Mouse (Mus musculus) lung, embryonic 14.5 days (tissue): Measurements from ENCODE around the gene Ydjc. TPM values are rescaled to one million over a fixed set of nuclear protein-coding genes. Genes with fewer than 3 reads are reported as not detected.

Experiments used
- ATAC-seq: fragments of 200-750 bp; cut with Nextera tagmentation; 2 replicates; pipeline ENCODE4 v1.8.0; 2017; ENCODE audit warnings: mild to moderate bottlenecking, moderate TSS enrichment, moderate library complexity; ENCODE audit not compliant: insufficient read depth
- DNase-seq: peaks from one replicate; pipeline ENCODE4 v3.0.0-alpha.2; 2015
- H3K27ac ChIP-seq: fragments of 300-500 bp; sonication (generic); 2 replicates; pipeline ENCODE4 v1.5.1; 2014; ENCODE audit warnings: low read depth, mild to moderate bottlenecking, moderate library complexity
- H3K27me3 ChIP-seq: fragments of 300-500 bp; sonication (generic); 2 replicates; pipeline ENCODE4 v1.6.1; 2014; ENCODE audit warnings: low read length, control low read depth; ENCODE audit not compliant: insufficient read depth
- H3K36me3 ChIP-seq: fragments of 300-500 bp; sonication (generic); 2 replicates; pipeline ENCODE4 v1.6.1; 2014; ENCODE audit warnings: control low read depth; ENCODE audit not compliant: insufficient read depth
- H3K4me1 ChIP-seq: fragments of 300-500 bp; sonication (generic); 2 replicates; pipeline ENCODE4 v1.6.1; 2014; ENCODE audit warnings: antibody characterized with exemption, control low read depth; ENCODE audit not compliant: insufficient read depth
- H3K4me2 ChIP-seq: fragments of 300-500 bp; sonication (generic); 2 replicates; pipeline ENCODE4 v1.6.1; 2014; ENCODE audit warnings: mild to moderate bottlenecking
- H3K4me3 ChIP-seq: fragments of 300-500 bp; sonication (generic); 2 replicates; pipeline ENCODE4 v1.5.1; 2014; ENCODE audit warnings: low read depth, low read length
- H3K9ac ChIP-seq: fragments of 300-500 bp; sonication (generic); 2 replicates; pipeline ENCODE4 v1.6.1; 2014
- H3K9me3 ChIP-seq: fragments of 300-500 bp; sonication (generic); 2 replicates; pipeline ENCODE4 v1.6.1; 2016; ENCODE audit warnings: low read depth, low read length, control low read depth
- CTCF ChIP-seq: IDR thresholded peaks from 2 replicates; pipeline ENCODE4 v1.5.1; 2016; ENCODE audit warnings: antibody characterized with exemption, low read depth
- WGBS: fragments of 180-500 bp; shearing (Covaris S2); extraction: QIAGEN DNeasy Blood & Tissue Kit; methylation state at CpG from one replicate; pipeline ENCODE4 v1.1.7; 2014; 5-methylcytosine and 5-hydroxymethylcytosine counted together
- polyA plus RNA-seq: library from polyadenylated mRNA; unstranded; fragments of >200 nt; fragmentation: Nextera tagmentation; extraction: Ambion mirVana; gene quantifications from 2 replicates; pipeline ENCODE4 v1.2.1, GENCODE M21; 2014

Gene Ydjc
- polyA plus RNA-seq, 1 experiment from 2014 or later = 10.1 TPM

- no peak overlapping the region for H3K4me3 ChIP-seq
- no peak for DNase-seq
- H3K4me1 ChIP-seq = no peaks in the 10 kb centered on the region
- WGBS = 75% methylated on average over 3 of the region's 3 CpGs
- H3K27ac ChIP-seq = no peak overlapping the region
- no peaks in the 10 kb centered on the region for H3K9me3 ChIP-seq
- peaks cover 21% of the 10 kb centered on the region for H3K36me3 ChIP-seq
- no peak overlapping the region for H3K4me2 ChIP-seq
- no peak for ATAC-seq
- TF ChIP-seq CTCF = no peak
- no peaks in the 10 kb centered on the region for H3K27me3 ChIP-seq
- H3K9ac ChIP-seq = no peak overlapping the region
Observed at GRCm38 (mm10) chr16:17183003-17183402, 38.6 kb downstream of the Ydjc start.

GRCm38 (mm10) chr16:17185475-17185874, 41.1 kb downstream of the Ydjc start:
- H3K9me3 ChIP-seq = no peaks in the 10 kb centered on the region
- no peaks in the 10 kb centered on the region for H3K27me3 ChIP-seq
- no peak for DNase-seq
- H3K4me3 ChIP-seq = no peak overlapping the region
- no peak for ATAC-seq
- peaks cover 14% of the 10 kb centered on the region; the same call in 1 of the 2 replicates for H3K36me3 ChIP-seq
- no peak for TF ChIP-seq CTCF
- H3K4me1 ChIP-seq = no peaks in the 10 kb centered on the region
- H3K9ac ChIP-seq = no peak overlapping the region
- H3K4me2 ChIP-seq = no peak overlapping the region
- no peak overlapping the region for H3K27ac ChIP-seq

GRCm38 (mm10) chr16:17193823-17194222, 49.4 kb downstream of the Ydjc start:
- Histone ChIP-seq H3K4me3 (no peak overlapping the region), H3K4me2 (no peak overlapping the region), H3K4me1 (no peaks in the 10 kb centered on the region), H3K27me3 (no peaks in the 10 kb centered on the region), H3K9me3 (no peaks in the 10 kb centered on the region), H3K36me3 (peaks cover 19% of the 10 kb centered on the region), H3K9ac (no peak overlapping the region), H3K27ac (no peak overlapping the region)
- ATAC-seq (no peak), DNase-seq (no peak)
- TF ChIP-seq CTCF = no peak
- 96% methylated on average over 4 of the region's 4 CpGs for WGBS

GRCm38 (mm10) chr16:17200121-17200952, 55.9 kb downstream of the Ydjc start:
- WGBS = 3% methylated on average over 24 of the region's 24 CpGs
- H3K27ac ChIP-seq = peak overlapping the region; percentile 88
- no peak for ATAC-seq

GRCm38 (mm10) chr16:17200953-17201707, 56.7 kb downstream of the Ydjc start:
- H3K27ac ChIP-seq = peak overlapping the region; percentile 88
- peaks cover 4% of the 10 kb centered on the region; the same call in 1 of the 2 replicates for H3K4me1 ChIP-seq
- peaks cover 9% of the 10 kb centered on the region; the same call in 1 of the 2 replicates for H3K36me3 ChIP-seq
- H3K4me3 ChIP-seq = peak overlapping the region; percentile 100
- under 1% methylated on average over 72 of the region's 72 CpGs for WGBS
- ATAC-seq (peak; percentile 86), DNase-seq (peak; percentile 93)
- no peaks in the 10 kb centered on the region for H3K9me3 ChIP-seq
- H3K4me2 ChIP-seq = peak overlapping the region; percentile 92
- no peak for TF ChIP-seq CTCF
- peak overlapping the region; percentile 100 for H3K9ac ChIP-seq
- H3K27me3 ChIP-seq = 0 out of 2 replicates have a peak, but pooled peaks cover under 1% of the 10 kb centered on the region

More at GRCm38 (mm10) chr16:17200121-17200952, 55.9 kb downstream of the Ydjc start:
- no peak for TF ChIP-seq CTCF
- peak; percentile 39 for DNase-seq
- Histone ChIP-seq H3K4me3 (peak overlapping the region; percentile 100), H3K27me3 (no peaks in the 10 kb centered on the region), H3K9ac (peak overlapping the region; percentile 100), H3K4me2 (peak overlapping the region; percentile 92), H3K9me3 (no peaks in the 10 kb centered on the region), H3K36me3 (peaks cover 9% of the 10 kb centered on the region; the same call in 1 of the 2 replicates), H3K4me1 (peaks cover 4% of the 10 kb centered on the region; the same call in 1 of the 2 replicates)

- Histone ChIP-seq H3K27ac (no peak overlapping the region), H3K36me3 (peaks cover 7% of the 10 kb centered on the region; the same call in 1 of the 2 replicates), H3K9ac (no peak overlapping the region), H3K4me1 (peaks cover 4% of the 10 kb centered on the region; the same call in 1 of the 2 replicates), H3K9me3 (no peaks in the 10 kb centered on the region), H3K4me2 (no peak overlapping the region), H3K4me3 (peak overlapping the region; percentile 100; the same call in 1 of the 2 replicates), H3K27me3 (peaks cover 7% of the 10 kb centered on the region; the same call in 1 of the 2 replicates)
- peak; percentile 58 for TF ChIP-seq CTCF
- ATAC-seq (peak; percentile 51), DNase-seq (peak; percentile 68)
- 51% methylated on average over 2 of the region's 2 CpGs for WGBS
Observed at GRCm38 (mm10) chr16:17201977-17202376, 57.6 kb downstream of the Ydjc start.
